Mouse (Mus musculus): ENCODE measurements around the gene Maff.

The Maff gene

GRCm38 (mm10) chr15:79395281-79395680 lies 48.9 kb downstream of the Maff start:
- no peak for DNase-seq (ENCODE audit: low spot score in 2 of 2)

- no peak for DNase-seq (ENCODE audit: low spot score in 2 of 2)
Measured at GRCm38 (mm10) chr15:79396736-79397135, 50.3 kb downstream of the Maff start.

GRCm38 (mm10) chr15:79399231-79400052 lies 53.0 kb downstream of the Maff start:
- no peak for DNase-seq (ENCODE audit: low spot score in 2 of 2)

- DNase-seq (ENCODE audit: low spot score in 2 of 2), result no peak
Measured at GRCm38 (mm10) chr15:79400134-79400974, 53.9 kb downstream of the Maff start.

GRCm38 (mm10) chr15:79400975-79401365 lies 54.5 kb downstream of the Maff start:
- DNase-seq (ENCODE audit: low spot score in 2 of 2), result no peak

GRCm38 (mm10) chr15:79402176-79402575 lies 55.8 kb downstream of the Maff start:
- no peak for DNase-seq (ENCODE audit: low spot score in 2 of 2)

- DNase-seq (ENCODE audit: low spot score in 2 of 2), result peak; percentile 86 to 88
Measured at GRCm38 (mm10) chr15:79402836-79403762, 56.7 kb downstream of the Maff start, which contains the start of gene Tmem184b. Gene Tmem184b (minus strand): TSS chr15:79403569.

- no peak for DNase-seq (ENCODE audit: low spot score in 2 of 2)
Measured at GRCm38 (mm10) chr15:79403763-79404210, 57.4 kb downstream of the Maff start.

- DNase-seq (ENCODE audit: low spot score in 2 of 2), result no peak
Measured at GRCm38 (mm10) chr15:79404277-79404676, 57.9 kb downstream of the Maff start.

- no peak for DNase-seq (ENCODE audit: low spot score in 2 of 2)
Measured at GRCm38 (mm10) chr15:79406564-79406963, 60.1 kb downstream of the Maff start.
